Comparison of ENCODE assay signal across 10 mouse cellular contexts in the genomic region with DNA sequence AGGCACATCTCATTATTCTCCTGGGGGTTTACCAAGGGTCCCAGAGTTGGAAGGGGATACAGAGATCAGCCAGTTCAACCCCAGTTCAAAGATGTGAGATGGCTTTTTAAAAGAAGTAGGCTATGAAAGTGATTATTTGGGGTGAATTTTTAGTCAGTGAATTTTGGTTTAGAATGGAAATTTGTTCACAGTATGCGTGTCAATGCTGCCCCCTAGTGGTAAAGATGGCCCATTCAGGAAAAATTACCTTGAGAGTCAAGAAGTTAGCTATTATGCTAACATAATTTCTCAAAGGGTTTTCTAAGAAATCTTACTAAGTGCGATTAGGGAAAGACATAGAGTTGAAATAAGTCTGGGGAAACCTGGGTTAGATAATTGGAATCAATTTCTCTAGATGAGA. TPM values are rescaled to one million over a fixed set of nuclear protein-coding genes. Genes with fewer than 3 reads are reported as not detected.
A peak's percentile ranks its signal among the peaks of the same experiment; 100 is the strongest.
DNase-seq lines count a peak whose midpoint lies in the region; ATAC-seq and TF ChIP-seq lines count a peak whose summit lies in the region.
"Had no signal": no experiment of that assay in that cellular context is flagged by ENCODE, and none has a peak within 500 bp of the region (broad histone marks: within the 10 kb centered on the region; RNA-seq: fewer than 3 reads in every experiment).

No protein-coding gene starts in this region.

- H3K27me3 ChIP-seq in embryonic facial prominence, embryonic 14.5 days (replicated peaks; ENCODE audit: control insufficient read depth, insufficient read depth, low read length): no peaks in the 10 kb centered on the region
- H3K27me3 ChIP-seq in liver, postnatal 0 days (ENCODE audit: insufficient read depth, low read length): no peaks in the 10 kb centered on the region
- H3K27me3 ChIP-seq: embryonic facial prominence, embryonic 15.5 days had no signal

- H3K9me3 ChIP-seq in embryonic facial prominence, embryonic 14.5 days (ENCODE audit: control insufficient read depth, low read length): no peaks in the 10 kb centered on the region
- no peaks in the 10 kb centered on the region for H3K9me3 ChIP-seq in liver, postnatal 0 days (ENCODE audit: low read length)
- H3K9me3 ChIP-seq: embryonic facial prominence, embryonic 15.5 days had no signal

- peak; percentile 57 for DNase-seq in adrenal gland, postnatal 14 days
- no peak for DNase-seq in adrenal gland, adult 8-10 months
- peak; percentile 47 to 63 for DNase-seq in left cerebral cortex, postnatal 10 days (ENCODE audit: extremely low spot score in 1 of 2, low spot score in 2 of 2)
- no peak for DNase-seq in left cerebral cortex, postnatal 36 days (ENCODE audit: low spot score in 2 of 2)
- peak; percentile 71 for DNase-seq in MN1 (ENCODE audit: low spot score)
- DNase-seq in embryonic facial prominence, embryonic 14.5 days (ENCODE audit: low spot score): peak; percentile 62
- DNase-seq in liver, postnatal 0 days: peak; percentile 35
- DNase-seq in ovary, postnatal 10 days (ENCODE audit: low spot score): no peak

- 13% methylated on average over 2 of the region's 2 CpGs for WGBS in embryonic facial prominence, embryonic 14.5 days
- 6% methylated on average over 2 of the region's 2 CpGs for WGBS in liver, postnatal 0 days (ENCODE audit: insufficient replicate concordance)

- no peak overlapping the region for H3K4me2 ChIP-seq in embryonic facial prominence, embryonic 14.5 days (ENCODE audit: low read depth, low read length)
- no peak overlapping the region for H3K4me2 ChIP-seq in liver, postnatal 0 days (ENCODE audit: low read depth, low read length)
- H3K4me2 ChIP-seq: embryonic facial prominence, embryonic 15.5 days had no signal

- no peaks in the 10 kb centered on the region for H3K36me3 ChIP-seq in embryonic facial prominence, embryonic 14.5 days (ENCODE audit: control insufficient read depth, insufficient read depth, low read length)
- no peaks in the 10 kb centered on the region for H3K36me3 ChIP-seq in liver, postnatal 0 days (replicated peaks; ENCODE audit: insufficient read depth, low read length)
- H3K36me3 ChIP-seq: embryonic facial prominence, embryonic 15.5 days had no signal

- no peak for TF ChIP-seq EP300 in liver, postnatal 0 days (IDR thresholded peaks at IDR 0.05; ENCODE audit: low read depth)

- TF ChIP-seq CTCF in liver, postnatal 0 days (IDR thresholded peaks at IDR 0.05; ENCODE audit: low read depth): peak; percentile 79

- no peak overlapping the region for H3K9ac ChIP-seq in embryonic facial prominence, embryonic 14.5 days (ENCODE audit: low read depth, low read length)
- no peak overlapping the region for H3K9ac ChIP-seq in liver, postnatal 0 days (replicated peaks)
- H3K9ac ChIP-seq: embryonic facial prominence, embryonic 15.5 days had no signal

- no peaks in the 10 kb centered on the region for H3K4me1 ChIP-seq in embryonic facial prominence, embryonic 14.5 days (ENCODE audit: control insufficient read depth, insufficient read depth, low read length)
- H3K4me1 ChIP-seq in liver, postnatal 0 days (ENCODE audit: insufficient read depth): no peaks in the 10 kb centered on the region
- H3K4me1 ChIP-seq: embryonic facial prominence, embryonic 15.5 days had no signal

- H3K27ac ChIP-seq in embryonic facial prominence, embryonic 14.5 days (replicated peaks; ENCODE audit: low read depth, low read length): no peak overlapping the region
- no peak overlapping the region for H3K27ac ChIP-seq in liver, postnatal 0 days (ENCODE audit: low read depth)
- H3K27ac ChIP-seq: embryonic facial prominence, embryonic 15.5 days had no signal

- H3K4me3 ChIP-seq in embryonic facial prominence, embryonic 14.5 days (ENCODE audit: low read depth, low read length): no peak overlapping the region
- H3K4me3 ChIP-seq in liver, postnatal 0 days (ENCODE audit: low read depth, low read length): no peak overlapping the region
- H3K4me3 ChIP-seq: embryonic facial prominence, embryonic 15.5 days had no signal

- ATAC-seq in embryonic facial prominence, embryonic 14.5 days (ENCODE audit: low read depth): no peak
- ATAC-seq in liver, postnatal 0 days: no peak

- intact Hi-C loops in left cerebral cortex, postnatal 10 days (cut with DNase I): loop anchor here (10.0 kb wide), 1 partner anchor 1995 kb away; no protein-coding TSS in a partner anchor
- intact Hi-C loops in left cerebral cortex, postnatal 36 days (cut with DNase I): no loop called here

RNA-seq across cellular contexts. Expression of gene Ccdc190, which starts 10.9 kb away (rescaled TPM):
- total RNA-seq in adrenal gland, postnatal 14 days (2021): 0.34 TPM in 1 of 2 replicates, not detected in the other
- 1 to 10 TPM in 1 of 4 experiments, under 1 TPM in 2, not detected in 1; 0.23 to 1.0 (median 0.24) TPM for total RNA-seq in adrenal gland, adult 8-10 months (2022)
- total RNA-seq in left cerebral cortex, postnatal 10 days (2021): 10 to 100 TPM in 1 of 2 experiments, 1 to 10 TPM in 1; 7.8 to 11.0 TPM
- 10 to 100 TPM; 16.0 to 16.6 TPM for total RNA-seq in left cerebral cortex, postnatal 36 days (2021)
- 0.42 and 0.50 TPM in 2 replicates for polyA plus RNA-seq in embryonic facial prominence, embryonic 14.5 days (2014; fragmentation: Nextera tagmentation; extraction: Ambion mirVana)
- not detected in 2 replicates for polyA plus RNA-seq in liver, postnatal 0 days (2015; fragmentation: Nextera tagmentation; extraction: Ambion mirVana)
- polyA plus RNA-seq: C2C12 had no signal

RNA-seq across cellular contexts. Expression of gene Hsd17b7, which starts 29.7 kb away (rescaled TPM):
- total RNA-seq in adrenal gland, postnatal 14 days (2021): 16.2 and 27.8 TPM in 2 replicates
- total RNA-seq in adrenal gland, adult 8-10 months (2022): 10 to 100 TPM in 3 of 4 experiments, 1 to 10 TPM in 1; 9.0 to 66.5 (median 39.1) TPM
- 10 to 100 TPM; 18.8 to 19.5 TPM for total RNA-seq in left cerebral cortex, postnatal 10 days (2021)
- 10 to 100 TPM; 14.4 to 14.5 TPM for total RNA-seq in left cerebral cortex, postnatal 36 days (2021)
- 13.9 and 18.0 TPM in 2 replicates for polyA plus RNA-seq in embryonic facial prominence, embryonic 14.5 days (2014; fragmentation: Nextera tagmentation; extraction: Ambion mirVana)
- polyA plus RNA-seq in liver, postnatal 0 days (2015; fragmentation: Nextera tagmentation; extraction: Ambion mirVana): 20.8 and 25.7 TPM in 2 replicates

Comparison
In these comparisons a context has a peak if more than half of its experiments do, and no peak if none do; other contexts are left out.
1. DNase-seq: peak in adrenal gland, postnatal 14 days (single experiment), left cerebral cortex, postnatal 10 days (2 of 2), MN1 (single experiment), embryonic facial prominence, embryonic 14.5 days (single experiment) and liver, postnatal 0 days (single experiment); none in adrenal gland, adult 8-10 months (single experiment), left cerebral cortex, postnatal 36 days (0 of 2) and ovary, postnatal 10 days (single experiment).